21 mouse cellular contexts compared by ENCODE assay signal in genomic region chr15:84769641-84770341, GRCm38 (mm10). TPM values are rescaled to one million over a fixed set of nuclear protein-coding genes. Genes with fewer than 3 reads are reported as not detected.
A peak's percentile ranks its signal among the peaks of the same experiment; 100 is the strongest.
DNase-seq lines count a peak whose midpoint lies in the region; ATAC-seq and TF ChIP-seq lines count a peak whose summit lies in the region.
"Had no signal": no experiment of that assay in that cellular context is flagged by ENCODE, and none has a peak within 500 bp of the region (broad histone marks: within the 10 kb centered on the region; RNA-seq: fewer than 3 reads in every experiment).

No protein-coding gene starts in this region.

- no peaks in the 10 kb centered on the region for H3K36me3 ChIP-seq in heart, embryonic 12.5 days
- no peaks in the 10 kb centered on the region for H3K36me3 ChIP-seq in intestine, embryonic 15.5 days
- H3K36me3 ChIP-seq: embryonic facial prominence, embryonic 15.5 days; forebrain, embryonic 12.5 days; hindbrain, embryonic 10.5 days; limb, embryonic 12.5 days; liver, embryonic 13.5 days; lung, embryonic 15.5 days had no signal

- H3K4me3 ChIP-seq in heart, embryonic 12.5 days = no peak overlapping the region
- H3K4me3 ChIP-seq in intestine, embryonic 15.5 days (replicated peaks) = no peak overlapping the region
- H3K4me3 ChIP-seq in layer of hippocampus, adult 2 months = no peak overlapping the region
- H3K4me3 ChIP-seq: embryonic facial prominence, embryonic 15.5 days; forebrain, embryonic 12.5 days; hindbrain, embryonic 10.5 days; left cerebral cortex, adult 2 months; limb, embryonic 12.5 days; liver, embryonic 13.5 days; lung, embryonic 15.5 days had no signal

- no peak overlapping the region for H3K9ac ChIP-seq in heart, embryonic 12.5 days
- H3K9ac ChIP-seq in intestine, embryonic 15.5 days = no peak overlapping the region
- H3K9ac ChIP-seq: embryonic facial prominence, embryonic 15.5 days; forebrain, embryonic 12.5 days; limb, embryonic 12.5 days; liver, embryonic 13.5 days; lung, embryonic 15.5 days had no signal

- peak; percentile 96 for DNase-seq in heart, adult 11 months
- DNase-seq in 3134 (ENCODE audit: extremely low read depth, insufficient read length, low spot score) = peak; percentile 50
- peak; percentile 25 for DNase-seq in heart, adult 8-10 months (ENCODE audit: low spot score)
- no peak for DNase-seq in cerebellum, adult 9-11 months
- no peak for DNase-seq in layer of hippocampus, adult 2 months (ENCODE audit: low spot score in 2 of 2)
- DNase-seq in left cerebral cortex, adult 9 months (ENCODE audit: low spot score in 2 of 2) = no peak
- DNase-seq: adrenal gland, postnatal 14 days; cerebellum, postnatal 10 days; embryo, embryonic 11 days; kidney, postnatal 10 days; liver, embryonic 13.5 days; right cerebral cortex, postnatal 25 days; thymus, postnatal 14 days had no signal

- H3K4me2 ChIP-seq in heart, embryonic 12.5 days = no peak overlapping the region
- no peak overlapping the region for H3K4me2 ChIP-seq in intestine, embryonic 15.5 days (replicated peaks)
- H3K4me2 ChIP-seq: embryonic facial prominence, embryonic 15.5 days; forebrain, embryonic 12.5 days; limb, embryonic 12.5 days; liver, embryonic 13.5 days; lung, embryonic 15.5 days had no signal

- H3K27ac ChIP-seq in heart, embryonic 12.5 days (ENCODE audit: poor library complexity, severe bottlenecking) = no peak overlapping the region
- no peak overlapping the region for H3K27ac ChIP-seq in intestine, embryonic 15.5 days
- no peak overlapping the region for H3K27ac ChIP-seq in layer of hippocampus, adult 2 months
- H3K27ac ChIP-seq: embryonic facial prominence, embryonic 15.5 days; forebrain, embryonic 12.5 days; hindbrain, embryonic 10.5 days; limb, embryonic 12.5 days; liver, embryonic 13.5 days; lung, embryonic 15.5 days had no signal

- 76% methylated on average over 11 of the region's 11 CpGs for WGBS in heart, embryonic 12.5 days
- WGBS in intestine, embryonic 15.5 days = 58% methylated on average over 11 of the region's 11 CpGs

- ATAC-seq in heart, embryonic 12.5 days (ENCODE audit: insufficient number of reproducible peaks, low FRiP score) = no peak
- ATAC-seq in intestine, embryonic 15.5 days = peak; percentile 53; the same call in 1 of the 2 replicates

- no peak for TF ChIP-seq CTCF in layer of hippocampus, adult 2 months (conservative IDR thresholded peaks at IDR 0.05)

- peaks cover 13% of the 10 kb centered on the region for H3K4me1 ChIP-seq in heart, embryonic 12.5 days (replicated peaks)
- peaks cover 6% of the 10 kb centered on the region; the same call in 1 of the 2 replicates for H3K4me1 ChIP-seq in intestine, embryonic 15.5 days (replicated peaks)
- H3K4me1 ChIP-seq: liver, embryonic 13.5 days; lung, embryonic 15.5 days had no signal

- no peaks in the 10 kb centered on the region for H3K27me3 ChIP-seq in heart, embryonic 12.5 days (replicated peaks)
- H3K27me3 ChIP-seq in intestine, embryonic 15.5 days (replicated peaks) = no peaks in the 10 kb centered on the region
- H3K27me3 ChIP-seq: embryonic facial prominence, embryonic 15.5 days; forebrain, embryonic 12.5 days; limb, embryonic 12.5 days; liver, embryonic 13.5 days; lung, embryonic 15.5 days had no signal

- no peaks in the 10 kb centered on the region for H3K9me3 ChIP-seq in heart, embryonic 12.5 days (replicated peaks)
- H3K9me3 ChIP-seq in intestine, embryonic 15.5 days = no peaks in the 10 kb centered on the region
- H3K9me3 ChIP-seq: embryonic facial prominence, embryonic 15.5 days; forebrain, embryonic 12.5 days; hindbrain, embryonic 10.5 days; limb, embryonic 12.5 days; liver, embryonic 13.5 days; lung, embryonic 15.5 days had no signal

RNA-seq across cellular contexts. Expression of gene Arhgap8, which starts 49.9 kb away (rescaled TPM):
- 3.4 and 4.0 TPM in 2 replicates for polyA plus RNA-seq in heart, embryonic 12.5 days (2016; fragmentation: Nextera tagmentation; extraction: Ambion mirVana)
- total RNA-seq in heart, adult 8-10 months (2022) = 1 to 10 TPM in 2 of 4 experiments, under 1 TPM in 2; 0.83 to 1.3 (median 1.0) TPM
- polyA plus RNA-seq in intestine, embryonic 15.5 days (2015; fragmentation: Nextera tagmentation; extraction: Ambion mirVana) = 12.5 and 14.1 TPM in 2 replicates
- under 1 TPM in 1 of 2 experiments, not detected in 1; 0.64 TPM for total RNA-seq in layer of hippocampus, adult 2 months (2021)
- total RNA-seq: left cerebral cortex, adult 2 months had no signal

Comparison
In these comparisons a context has a peak if more than half of its experiments do, and no peak if none do; other contexts are left out.
1. DNase-seq: peak in heart, adult 11 months (single experiment), 3134 (single experiment) and heart, adult 8-10 months (single experiment); none in cerebellum, adult 9-11 months (single experiment), layer of hippocampus, adult 2 months (0 of 2) and left cerebral cortex, adult 9 months (0 of 2).